Mouse (Mus musculus): Measurements from ENCODE around the gene 2900011O08Rik.

2900011O08Rik gene

GRCm38 (mm10) chr16:14004726-14005125, 18.3 kb downstream of the 2900011O08Rik start:
- no peak for DNase-seq (ENCODE audit: low spot score)

- no peak for DNase-seq (ENCODE audit: low spot score)
These were observed 18.9 kb downstream of the 2900011O08Rik start for GRCm38 (mm10) chr16:14005266-14005665.

GRCm38 (mm10) chr16:14008081-14008480, 21.7 kb downstream of the 2900011O08Rik start:
- no peak for DNase-seq (ENCODE audit: low spot score)

- DNase-seq (ENCODE audit: low spot score): no peak
These were observed 22.3 kb downstream of the 2900011O08Rik start for GRCm38 (mm10) chr16:14008708-14009107.

GRCm38 (mm10) chr16:14009966-14010365, 23.6 kb downstream of the 2900011O08Rik start:
- no peak for DNase-seq (ENCODE audit: low spot score)

GRCm38 (mm10) chr16:14017306-14017705, 30.9 kb downstream of the 2900011O08Rik start:
- DNase-seq (ENCODE audit: low spot score): no peak

GRCm38 (mm10) chr16:14021166-14021822, 34.9 kb downstream of the 2900011O08Rik start:
- no peak for DNase-seq (ENCODE audit: low spot score)

GRCm38 (mm10) chr16:14025091-14025990, 38.9 kb downstream of the 2900011O08Rik start:
- no peak for DNase-seq (ENCODE audit: low spot score)

GRCm38 (mm10) chr16:14029072-14029471, 42.7 kb downstream of the 2900011O08Rik start:
- DNase-seq (ENCODE audit: low spot score): no peak

GRCm38 (mm10) chr16:14029851-14030250, 43.4 kb downstream of the 2900011O08Rik start:
- no peak for DNase-seq (ENCODE audit: low spot score)

GRCm38 (mm10) chr16:14030650-14031049, 44.2 kb downstream of the 2900011O08Rik start:
- DNase-seq (ENCODE audit: low spot score): no peak

- no peak for DNase-seq (ENCODE audit: low spot score)
These were observed 46.7 kb downstream of the 2900011O08Rik start for GRCm38 (mm10) chr16:14033076-14033475.

GRCm38 (mm10) chr16:14042421-14042820, 56.0 kb downstream of the 2900011O08Rik start:
- no peak for DNase-seq (ENCODE audit: low spot score)

- DNase-seq (ENCODE audit: low spot score): no peak
These were observed 58.3 kb downstream of the 2900011O08Rik start for GRCm38 (mm10) chr16:14044695-14045094.

- no peak for DNase-seq (ENCODE audit: low spot score)
These were observed 59.9 kb downstream of the 2900011O08Rik start for GRCm38 (mm10) chr16:14046224-14046756.

GRCm38 (mm10) chr16:14052221-14052620, 65.8 kb downstream of the 2900011O08Rik start:
- no peak for DNase-seq (ENCODE audit: low spot score)

GRCm38 (mm10) chr16:14053116-14053515, 66.7 kb downstream of the 2900011O08Rik start:
- no peak for DNase-seq (ENCODE audit: low spot score)

GRCm38 (mm10) chr16:14055271-14055670, 68.9 kb downstream of the 2900011O08Rik start:
- no peak for DNase-seq (ENCODE audit: low spot score)

GRCm38 (mm10) chr16:14056734-14057133, 70.3 kb downstream of the 2900011O08Rik start:
- no peak for DNase-seq (ENCODE audit: low spot score)

GRCm38 (mm10) chr16:14058541-14058940, 72.1 kb downstream of the 2900011O08Rik start:
- DNase-seq (ENCODE audit: low spot score): no peak

- no peak for DNase-seq (ENCODE audit: low spot score)
These were observed 72.9 kb downstream of the 2900011O08Rik start for GRCm38 (mm10) chr16:14059118-14059854.

- DNase-seq (ENCODE audit: low spot score): no peak
These were observed 73.5 kb downstream of the 2900011O08Rik start for GRCm38 (mm10) chr16:14059869-14060268.
